Mouse (Mus musculus) left cerebral cortex, postnatal 10 days (tissue): ENCODE measurements at regions not wholly inside any gene's neighbourhood (a gene's known extent, or its start where the extent isn't known, plus 50 kb on each side); places are given as distances from the start of the nearest gene placed in this dataset.

Experiments
- DNase-seq, 2 experiments: peaks; one replicate each; pipeline ENCODE4 v3.0.0; 2021 to 2022; ENCODE audit warnings: low spot score in 2 of 2, mixed read lengths in 1 of 2; ENCODE audit errors: extremely low spot score in 1 of 2
- intact Hi-C: fragments of 180-260 bp; cut with DNase I; formaldehyde crosslinking; loops from one replicate; pipeline ENCODE4 v1.15.1; 2025

DNA sequence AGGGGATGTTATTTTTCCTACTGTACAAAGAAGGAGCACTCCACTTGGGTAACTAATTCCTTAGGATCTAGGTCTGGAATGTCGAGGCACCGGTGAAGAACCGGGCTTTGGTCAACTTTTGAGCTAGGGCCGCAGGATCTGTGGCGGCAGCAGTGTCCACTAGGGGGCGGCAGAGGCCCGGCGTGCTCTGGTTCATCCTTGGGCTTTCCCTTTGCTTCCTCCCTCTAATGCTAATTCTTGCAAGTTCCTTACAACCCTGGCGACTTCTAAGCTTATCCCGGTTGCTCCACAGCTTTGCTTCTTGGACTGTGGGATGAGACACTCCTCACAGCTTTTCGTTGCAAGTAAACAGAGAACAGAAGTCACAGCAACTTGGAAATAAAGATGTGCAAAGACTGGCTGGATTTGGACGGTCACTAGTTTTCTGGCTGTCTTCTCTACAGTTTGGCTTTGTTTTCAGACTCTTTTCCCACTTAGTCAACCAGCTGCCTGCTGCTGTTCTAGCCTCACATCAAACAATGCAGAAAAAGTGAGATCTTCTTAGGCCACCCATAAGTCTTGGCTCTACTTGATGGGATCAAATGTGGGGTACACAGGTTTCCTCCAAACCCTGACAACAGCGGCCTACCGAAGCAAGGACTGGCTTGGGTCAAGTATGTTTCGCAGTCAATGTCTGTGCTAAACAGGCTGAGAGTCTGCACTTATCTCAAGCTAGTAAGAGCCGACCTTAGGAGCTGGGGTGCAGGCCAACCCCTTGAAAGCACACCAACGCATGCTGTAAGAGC lies 51.2 kb upstream of the Tmem72 start:
- intact Hi-C loops, result loop anchor here (5.0 kb wide), 3 partner anchors 116 to 1059 kb away; partner anchors contain the start of gene Depp1
- peak; percentile 71 to 81 for DNase-seq

DNA sequence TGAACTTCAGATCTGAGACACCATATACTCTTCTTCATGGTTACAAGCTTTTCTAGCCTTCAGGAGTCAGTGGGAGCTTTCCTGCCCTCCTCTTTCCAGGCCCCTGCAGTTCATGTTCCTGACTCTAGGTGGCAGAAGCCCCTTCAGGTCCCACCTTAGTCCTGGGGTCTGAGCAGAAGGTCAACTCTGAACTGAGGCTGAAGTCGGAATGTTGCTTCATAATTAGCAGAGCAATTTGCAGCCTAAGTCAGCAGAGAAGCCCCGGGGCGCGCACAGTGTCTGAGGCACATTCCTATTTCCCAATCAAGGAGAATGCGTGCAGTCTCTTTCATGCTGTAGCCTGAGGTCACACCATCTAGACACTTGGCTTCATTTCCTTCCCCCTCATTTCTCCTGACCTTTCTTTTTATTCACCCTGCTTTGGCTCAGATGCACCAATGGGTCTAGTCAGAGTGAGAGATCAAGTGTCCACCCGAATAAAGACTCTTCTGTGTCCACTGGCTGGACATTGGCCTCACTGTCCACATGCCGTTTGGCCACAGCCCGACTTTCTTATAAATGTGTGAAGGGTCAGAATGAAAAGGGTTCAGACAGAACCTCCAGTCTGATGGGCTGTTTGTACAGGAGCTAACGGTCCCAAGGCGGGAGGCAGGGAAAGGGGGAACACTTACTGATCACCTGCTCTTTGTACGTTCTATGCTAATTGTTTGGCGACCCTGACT lies 58.4 kb upstream of the Tmem72 start:
- DNase-seq, result peak in 1 of 2 experiments; percentile 51
- intact Hi-C loops, result no loop called here

DNA sequence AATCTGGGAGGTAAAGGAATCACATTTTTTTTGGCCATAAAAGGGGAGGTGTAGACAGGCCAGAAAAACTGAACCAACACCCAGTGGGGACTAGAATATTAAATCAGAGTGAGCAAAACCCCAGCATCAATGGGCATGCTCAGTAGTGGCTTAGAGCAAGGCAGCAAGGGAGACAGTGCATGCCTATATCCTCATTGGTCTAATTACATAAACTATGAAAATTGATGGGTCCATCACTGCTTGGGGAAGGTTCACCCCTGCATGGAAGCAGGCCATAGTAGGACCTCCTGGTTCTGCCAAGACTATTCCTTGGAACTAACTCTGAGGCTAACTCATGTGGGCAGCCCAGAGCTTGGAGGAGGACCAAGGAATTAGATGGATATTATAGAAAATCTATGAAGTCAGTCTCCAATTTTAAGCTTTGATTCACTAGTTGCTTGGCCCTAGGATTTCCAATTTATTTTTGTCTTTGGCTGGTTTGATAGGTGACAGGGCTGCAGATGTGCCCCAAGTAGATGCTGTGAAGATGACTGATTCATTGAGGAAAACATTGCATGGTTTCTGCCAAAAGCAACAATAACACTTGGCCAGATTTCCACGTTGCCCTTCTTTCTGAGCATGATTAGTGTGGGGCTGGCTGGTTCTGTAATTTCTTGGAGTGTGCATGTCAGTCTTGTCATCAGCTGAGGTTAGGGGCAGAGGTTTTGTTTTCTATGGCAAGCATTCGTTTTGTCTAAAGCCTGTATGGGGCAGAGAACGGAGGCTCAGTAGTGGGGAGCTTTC lies 70.0 kb upstream of the Tmem72 start:
- intact Hi-C loops, result no loop called here

DNA sequence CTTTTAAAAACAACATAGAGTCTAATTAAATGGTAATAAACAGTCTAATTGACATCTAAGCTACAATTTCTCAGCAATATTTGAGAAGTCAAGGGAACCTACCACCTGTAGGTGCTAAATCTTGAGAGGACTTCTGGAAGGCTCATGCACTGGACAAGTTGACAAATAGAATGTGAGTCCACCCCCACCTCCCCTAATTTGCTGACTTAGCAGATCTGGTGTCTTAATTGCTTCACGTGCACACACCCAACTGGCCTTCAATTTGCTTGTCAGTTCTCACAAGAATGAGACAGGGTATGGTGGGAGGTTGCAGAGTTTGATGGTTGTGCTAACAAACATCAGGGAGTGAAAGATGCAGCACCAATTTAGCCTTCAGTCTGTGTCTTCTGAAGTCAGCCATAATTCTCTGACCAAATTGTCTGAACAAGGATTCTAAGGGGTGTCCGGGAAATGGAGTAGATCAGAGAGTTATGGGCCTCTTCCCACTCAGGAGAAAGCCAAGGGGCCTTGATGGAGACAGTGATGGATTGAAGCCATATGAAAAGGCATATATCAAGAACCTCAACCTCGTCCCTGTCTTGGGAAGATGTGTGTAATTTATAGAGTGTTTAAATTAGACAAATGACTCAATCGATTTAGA lies 76.7 kb upstream of the Tmem72 start:
- DNase-seq, result no peak
- intact Hi-C loops, result no loop called here

More for the DNA sequence above, 70.0 kb upstream of the Tmem72 start:
- no peak for DNase-seq

DNA sequence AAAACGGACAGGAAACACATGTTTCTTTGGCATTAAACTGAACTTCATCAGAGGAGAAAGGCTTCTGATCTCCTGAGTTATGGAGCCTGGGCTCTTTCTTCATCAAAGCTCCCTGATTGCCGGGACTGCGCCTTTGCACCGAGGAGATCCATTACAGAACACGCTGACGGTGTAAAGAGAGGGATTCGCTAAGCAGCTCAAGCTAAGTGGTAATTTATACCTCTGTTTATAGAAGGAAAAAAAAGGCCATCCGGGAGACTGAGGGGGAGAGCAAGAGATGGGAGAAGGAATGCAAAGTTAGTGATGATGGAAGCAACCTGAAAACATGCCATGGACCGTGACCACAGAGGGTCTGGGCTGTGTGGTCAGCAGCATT lies 77.2 kb upstream of the Tmem72 start:
- intact Hi-C loops, result no loop called here
- DNase-seq, result no peak

DNA sequence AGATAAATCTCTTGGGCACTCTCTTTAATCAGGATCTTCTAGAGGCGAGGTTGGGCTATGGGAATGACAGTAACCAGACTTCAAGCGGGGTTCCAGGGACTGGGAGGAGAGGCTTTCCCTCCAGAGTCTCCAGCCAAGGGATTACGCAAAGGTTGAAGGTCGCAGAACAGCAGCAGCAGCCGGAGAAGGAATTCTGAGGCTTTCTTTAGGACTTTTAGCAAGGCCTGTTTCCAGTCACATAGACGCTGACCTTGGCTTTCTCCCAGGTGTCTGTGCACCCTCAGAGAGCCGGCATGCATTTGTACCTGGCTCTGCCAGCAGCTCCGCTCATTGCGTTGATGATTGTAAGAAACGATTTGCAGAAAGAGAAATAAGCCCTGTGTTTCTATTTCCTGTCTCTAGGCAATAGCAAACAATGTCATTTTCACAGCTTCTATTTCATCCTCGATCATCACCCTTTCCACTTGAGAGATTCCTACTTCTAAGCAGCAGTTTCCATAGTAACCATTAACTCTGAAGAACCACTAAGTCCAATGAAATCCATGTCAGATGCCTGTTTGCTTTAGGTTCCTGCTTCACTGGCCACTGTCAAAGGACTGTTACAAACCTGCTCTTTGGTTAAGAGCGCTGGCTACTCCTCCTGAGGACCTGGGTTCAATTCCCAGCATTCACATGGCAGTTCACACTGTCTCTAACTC lies 104.7 kb upstream of the Tmem72 start:
- intact Hi-C loops, result no loop called here

DNA sequence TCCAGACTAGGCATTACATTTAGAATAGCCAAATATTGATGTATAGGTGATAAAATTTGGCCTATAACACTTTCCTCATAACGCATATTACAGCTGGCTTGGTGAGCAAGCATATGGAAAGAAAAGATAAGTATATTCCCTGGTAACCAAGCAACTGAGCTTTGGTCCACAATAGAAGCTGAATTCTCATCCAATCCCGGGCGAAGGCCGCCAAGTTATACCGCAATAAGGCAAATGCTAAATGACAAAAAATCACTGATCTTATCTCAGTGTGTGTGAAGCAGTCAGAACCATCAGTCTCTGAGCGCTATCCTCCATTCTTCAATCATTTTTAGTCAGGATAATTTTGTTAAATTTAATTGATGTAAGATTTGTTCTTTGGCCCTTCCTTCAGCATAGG lies 105.9 kb upstream of the Tmem72 start:
- no peak for DNase-seq
- intact Hi-C loops, result no loop called here

More for the DNA sequence above, 104.7 kb upstream of the Tmem72 start:
- peak in 1 of 2 experiments; percentile 31 for DNase-seq

DNA sequence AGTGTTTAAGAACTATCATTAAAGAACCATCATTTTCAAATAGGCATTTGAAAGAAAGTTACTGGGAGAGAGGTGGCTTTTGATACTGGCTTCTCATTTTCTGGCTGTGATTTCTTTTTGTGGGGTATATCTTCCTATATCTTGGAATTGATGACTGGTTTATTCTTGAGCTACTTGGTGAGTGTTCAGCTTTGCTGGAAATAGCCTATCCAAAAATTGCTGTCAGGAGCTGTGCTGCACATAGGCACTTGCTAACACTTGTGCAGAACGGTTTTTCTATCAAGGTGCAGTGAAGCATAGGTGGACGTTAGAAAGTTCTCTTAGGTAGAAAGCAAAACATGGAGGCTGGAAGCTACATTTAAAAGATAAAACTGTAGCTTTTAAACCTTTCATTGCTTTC lies 108.9 kb upstream of the Tmem72 start:
- intact Hi-C loops, result no loop called here
- DNase-seq, result no peak

DNA sequence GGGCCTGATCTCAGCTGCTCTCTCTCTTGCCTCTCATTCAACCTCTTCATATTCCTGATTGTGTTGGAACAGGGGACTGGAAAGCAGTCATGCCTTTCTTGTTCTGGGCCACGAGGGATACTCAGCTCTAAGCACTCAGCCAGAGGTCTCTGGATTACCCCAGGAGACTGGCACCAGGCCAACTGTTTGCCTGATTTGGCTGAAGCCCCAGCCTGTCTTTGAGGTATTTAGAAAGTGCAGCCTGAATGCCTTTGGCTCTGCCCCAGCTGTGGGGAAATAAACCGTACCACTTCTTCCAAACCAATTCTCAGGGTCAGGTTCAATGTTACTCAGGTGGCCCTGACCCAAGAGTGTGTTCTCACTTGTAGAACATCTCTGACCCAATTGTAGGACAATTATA lies 112.6 kb upstream of the Tmem72 start:
- intact Hi-C loops, result no loop called here
- peak in 1 of 2 experiments; percentile 77 for DNase-seq

DNA sequence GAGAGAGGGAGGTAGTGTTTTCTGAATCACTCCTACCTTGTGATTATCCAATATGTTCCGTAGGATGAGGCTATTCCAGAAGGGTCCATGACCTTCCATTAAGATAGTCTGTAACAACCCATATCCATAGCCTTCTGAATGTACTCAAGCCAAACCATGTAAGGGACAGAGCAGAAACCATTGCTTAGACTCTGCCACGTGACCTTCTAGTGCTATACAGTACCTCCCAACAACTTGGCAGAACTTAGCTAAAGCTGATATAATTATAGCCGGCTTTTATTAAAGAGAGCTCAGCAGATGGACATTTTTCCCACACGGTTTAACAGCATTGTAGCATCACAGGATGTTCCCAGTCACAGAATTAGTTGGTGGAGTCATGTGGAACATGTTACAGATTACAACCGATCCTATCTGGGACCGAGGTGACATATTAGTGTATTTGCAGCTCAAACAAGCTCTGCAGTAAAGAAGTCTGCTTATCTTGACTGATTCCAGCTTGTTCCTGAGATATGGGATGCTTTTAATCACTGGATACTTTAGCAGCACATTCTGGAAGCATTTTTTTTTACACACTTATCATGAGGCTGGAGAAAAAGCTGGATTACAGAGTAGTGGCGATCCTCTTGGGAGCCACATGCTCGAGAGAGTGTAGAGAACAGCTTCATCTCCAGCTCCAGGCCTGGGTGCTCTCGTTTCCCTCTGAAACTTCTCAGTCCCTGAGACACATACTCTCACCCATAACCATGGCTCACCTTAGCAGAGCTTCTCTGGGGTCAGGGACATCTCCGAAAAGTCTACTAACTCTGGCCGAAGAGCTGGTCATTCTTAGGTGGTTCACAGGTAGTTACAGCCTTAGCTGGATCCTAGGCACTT lies 129.5 kb upstream of the Tmem72 start:
- intact Hi-C loops, result no loop called here

DNA sequence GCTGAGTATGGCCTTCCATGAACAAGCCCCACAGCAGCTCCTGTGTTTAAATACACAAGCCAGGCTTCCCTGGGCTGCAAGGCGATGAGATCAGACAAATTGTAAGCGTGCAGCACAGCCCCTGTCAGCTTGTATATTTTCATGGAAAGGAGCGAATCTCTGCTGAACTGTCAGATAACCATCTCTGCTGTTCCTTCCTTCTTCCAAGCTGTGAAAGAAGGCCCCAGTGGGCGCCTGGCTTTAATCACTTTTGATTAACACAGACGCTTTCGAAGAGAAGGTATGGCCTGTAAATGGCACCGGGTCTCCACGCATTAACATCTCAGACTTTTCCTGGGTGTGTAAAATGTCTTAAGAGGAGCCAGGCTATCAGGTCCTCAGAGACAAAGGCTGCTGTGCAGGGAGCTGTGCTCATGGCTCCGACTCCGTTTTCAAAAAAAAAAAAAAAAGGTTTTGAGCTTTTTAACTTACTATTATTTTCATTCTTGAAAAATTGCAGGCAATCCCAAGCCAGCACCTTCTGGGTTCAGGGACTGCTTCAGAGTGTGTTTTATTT lies 131.9 kb upstream of the Tmem72 start:
- intact Hi-C loops, result no loop called here
- DNase-seq, result no peak

More for the DNA sequence above, 129.5 kb upstream of the Tmem72 start:
- DNase-seq, result no peak

DNA sequence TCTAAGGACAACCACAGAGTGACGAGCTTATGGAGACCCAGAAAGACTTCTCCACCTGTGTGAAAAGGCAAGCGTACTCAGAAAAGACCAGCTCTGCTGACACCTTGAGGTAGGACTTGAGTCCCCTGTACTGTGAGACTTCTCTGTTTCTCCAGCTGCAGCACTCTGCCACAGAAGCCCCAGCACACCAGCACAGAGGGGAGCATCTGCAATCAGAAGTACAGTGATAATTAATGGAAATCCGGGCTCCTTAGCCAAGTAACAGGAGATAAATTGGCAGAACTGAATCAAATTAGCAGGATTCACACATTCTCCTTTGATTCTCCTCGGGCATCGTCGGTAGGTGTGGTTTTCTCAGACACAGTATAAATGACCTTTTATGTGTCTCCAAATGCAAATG lies 137.3 kb upstream of the Tmem72 start:
- intact Hi-C loops, result loop anchor here (10.0 kb wide), 1 partner anchor 311 kb away; the partner anchor contains the start of gene Cxcl12
- DNase-seq, result no peak

DNA sequence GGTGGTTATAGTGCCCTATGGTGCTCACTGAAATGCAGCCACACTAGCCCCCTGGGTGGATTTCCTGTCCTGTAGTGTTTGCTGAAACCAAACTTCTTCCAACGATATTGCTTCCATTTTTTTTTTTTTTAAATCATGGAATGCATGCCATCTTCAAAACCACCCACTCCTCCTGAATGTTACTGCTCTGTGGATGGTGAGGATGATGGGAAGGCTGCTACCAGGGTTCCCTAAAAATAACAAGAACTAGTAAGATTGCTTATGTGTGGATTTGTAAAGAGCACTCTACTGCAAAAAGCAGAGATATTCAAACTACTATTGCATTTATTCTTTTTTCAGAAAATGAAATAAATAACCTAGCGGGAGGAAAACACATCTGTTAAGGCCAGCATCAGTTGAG lies 139.4 kb upstream of the Tmem72 start:
- intact Hi-C loops, result loop anchor here (10.0 kb wide), 1 partner anchor 309 kb away; the partner anchor contains the start of gene Cxcl12
- DNase-seq, result no peak

DNA sequence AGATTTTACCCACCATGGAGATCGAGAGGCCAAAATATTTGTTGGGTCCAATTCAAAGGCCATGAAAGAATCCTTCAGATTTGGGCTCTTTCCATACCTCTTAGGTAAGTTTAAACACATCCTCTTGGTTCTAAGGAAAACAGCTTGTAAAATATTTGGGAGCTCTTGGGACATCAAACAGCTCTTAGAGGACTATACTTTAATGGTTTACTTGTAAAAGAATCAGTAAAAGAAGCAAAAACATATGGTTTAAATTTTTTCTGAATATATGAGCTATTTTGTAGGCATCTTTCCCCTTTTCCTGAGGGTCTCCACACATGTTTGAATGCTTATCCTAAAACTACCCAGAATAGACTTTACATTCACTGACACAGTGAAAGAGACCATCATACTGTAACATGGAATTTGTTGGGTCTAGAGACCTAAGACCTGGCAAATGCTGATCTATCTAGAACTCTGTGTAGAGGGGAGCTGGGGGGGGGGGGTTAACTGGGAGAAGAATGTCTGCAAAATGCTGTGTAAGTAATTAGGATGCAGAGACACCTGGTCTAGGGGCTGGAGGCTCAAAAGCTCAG lies 140.3 kb upstream of the Tmem72 start:
- intact Hi-C loops, result loop anchor here (10.0 kb wide), 1 partner anchor 308 kb away; the partner anchor contains the start of gene Cxcl12
- DNase-seq, result no peak

DNA sequence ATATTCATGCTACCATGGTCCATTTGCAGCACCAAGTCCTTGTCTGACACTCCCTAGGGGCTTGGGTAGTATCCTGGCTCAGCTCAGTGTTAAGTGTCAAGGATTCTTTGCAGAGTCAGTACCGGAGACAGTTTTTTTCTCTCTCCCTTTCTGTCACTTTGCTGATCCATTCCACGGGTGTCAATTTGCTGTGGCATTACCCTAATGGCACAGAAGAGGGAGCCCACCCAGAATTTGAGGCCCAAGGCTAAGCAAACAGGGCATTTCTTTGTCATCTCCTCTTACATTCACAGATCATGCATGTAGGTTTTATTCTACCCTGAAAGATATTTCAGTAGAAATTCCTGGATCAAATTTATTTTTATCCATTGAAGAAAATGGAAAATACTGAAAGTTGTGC lies 146.4 kb upstream of the Tmem72 start:
- intact Hi-C loops, result no loop called here
- no peak for DNase-seq

DNA sequence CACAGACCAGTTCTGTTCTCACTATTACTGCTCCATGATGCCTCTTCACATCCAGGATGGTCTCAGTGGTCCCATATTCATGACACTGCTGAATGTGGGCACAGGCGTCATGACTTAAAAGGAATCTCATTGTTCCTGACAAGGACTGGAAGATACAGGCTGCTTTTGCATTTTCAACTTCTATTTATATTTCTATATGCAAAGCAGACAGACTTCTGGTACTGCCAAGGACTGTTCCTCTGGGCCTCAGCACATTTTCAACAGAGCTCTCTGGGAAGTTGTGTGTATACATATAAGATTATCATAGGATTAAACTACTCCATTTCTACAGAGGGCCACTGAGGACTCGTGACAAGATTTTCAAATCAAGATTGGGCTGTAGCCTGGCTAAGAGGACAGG lies 146.9 kb upstream of the Tmem72 start:
- intact Hi-C loops, result no loop called here

DNA sequence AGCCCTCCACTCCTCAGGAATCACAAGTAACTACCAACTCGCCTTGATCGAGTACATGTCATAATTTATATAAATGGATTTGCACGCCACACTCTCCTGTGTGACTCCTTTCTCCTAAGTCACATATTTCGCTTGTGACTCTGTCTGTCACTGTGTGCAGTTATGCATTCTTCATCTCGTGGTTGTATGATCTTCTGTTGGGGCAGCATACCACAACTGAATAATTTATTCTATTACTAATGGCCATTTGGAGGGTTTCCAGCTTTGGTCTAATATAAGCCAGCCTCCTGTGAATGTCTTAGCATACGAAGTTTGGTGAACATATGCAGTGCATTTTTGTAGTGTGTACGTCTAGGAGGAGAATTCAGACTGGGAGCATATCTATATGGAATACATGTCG lies 176.6 kb upstream of the Tmem72 start:
- intact Hi-C loops, result no loop called here
- no peak for DNase-seq

More for the DNA sequence above, 146.9 kb upstream of the Tmem72 start:
- no peak for DNase-seq
